Mouse (Mus musculus): Measurements from ENCODE around the gene Zcchc24. TPM values are rescaled to one million over a fixed set of nuclear protein-coding genes. Genes with fewer than 3 reads are reported as not detected.
A peak's percentile ranks its signal among the peaks of the same experiment; 100 is the strongest.
"Not testable (repeated sequence)": the region's sequence is repeated elsewhere in the genome, so short reads cannot be mapped to it uniquely, and the experiment has no call there.

Gene Zcchc24
- 32.3 and 32.5 TPM in 2 replicates for total RNA-seq (2021)
- long read RNA-seq, experiment 1, full-length matches to known transcripts, result 5 of 24 reads
- long read RNA-seq, experiment 1, partial matches to known transcripts, result 0 of 24 reads
- long read RNA-seq, experiment 1, other reads (novel, unspliced or antisense), result 19 of 24 reads
- long read RNA-seq, experiment 2, full-length matches to known transcripts, result 3 of 15 reads
- long read RNA-seq, experiment 2, partial matches to known transcripts, result 0 of 15 reads
- long read RNA-seq, experiment 2, other reads (novel, unspliced or antisense), result 12 of 15 reads

DNA sequence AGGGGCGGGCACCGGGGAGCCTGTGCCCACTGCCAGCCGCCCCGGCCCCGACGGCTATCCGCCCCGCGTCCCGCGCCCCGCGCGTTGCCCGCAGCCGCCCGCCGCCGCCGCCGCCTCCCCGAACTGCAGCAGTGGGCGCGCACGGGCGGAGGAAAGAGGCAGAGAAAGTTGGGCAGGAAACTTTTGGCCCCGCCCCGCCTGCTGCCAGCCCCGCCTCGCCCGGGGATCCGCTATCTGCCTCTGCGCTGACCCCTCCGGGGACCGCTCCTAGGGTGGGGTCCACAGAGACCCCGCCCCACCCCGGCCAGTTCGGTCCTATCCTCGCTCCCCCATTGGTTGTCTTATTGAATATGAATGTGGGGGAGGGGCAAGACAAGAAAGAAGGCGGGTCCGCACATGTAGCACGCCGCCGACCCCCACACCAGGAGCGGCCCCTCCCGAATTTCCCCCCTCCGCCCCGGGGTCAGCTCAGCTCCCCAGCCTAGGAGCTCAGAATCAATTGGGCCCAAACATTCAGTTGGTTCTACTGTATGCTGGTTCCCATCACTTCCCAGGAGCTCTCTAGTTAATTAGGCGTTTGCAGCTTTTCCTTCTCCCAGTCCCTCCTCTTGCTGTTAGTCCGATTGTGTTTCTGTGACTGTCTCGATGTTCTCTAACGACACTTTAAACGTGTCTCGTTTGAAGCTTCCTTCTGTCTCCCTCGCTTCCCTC, at the start of gene Zcchc24:
TSS of gene Zcchc24 (minus strand) at position 125 of the 711 bp plus-strand sequence.
- DNase-seq, result peak; percentile 94

DNA sequence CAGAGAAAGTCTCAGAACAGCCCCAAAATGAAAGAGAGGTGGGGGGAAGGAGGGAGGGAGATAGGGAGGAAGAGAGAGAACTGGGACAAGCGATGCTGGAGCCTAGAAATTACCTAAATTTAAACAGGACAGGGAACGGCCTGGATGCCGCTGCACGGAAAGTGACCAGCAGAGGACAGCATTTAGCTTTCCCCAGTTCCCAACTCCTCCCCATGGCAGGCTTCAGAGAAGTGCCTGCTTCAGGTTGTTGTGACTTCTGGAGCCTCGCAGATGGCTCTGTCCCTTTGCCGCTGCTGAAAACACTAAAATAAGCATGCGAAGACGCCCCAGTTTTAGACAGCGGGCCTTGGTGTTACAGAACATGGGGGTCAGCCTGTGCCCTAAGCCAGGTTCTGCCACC, 47.6 kb upstream of the Zcchc24 start:
- DNase-seq, result peak; percentile 81

DNA sequence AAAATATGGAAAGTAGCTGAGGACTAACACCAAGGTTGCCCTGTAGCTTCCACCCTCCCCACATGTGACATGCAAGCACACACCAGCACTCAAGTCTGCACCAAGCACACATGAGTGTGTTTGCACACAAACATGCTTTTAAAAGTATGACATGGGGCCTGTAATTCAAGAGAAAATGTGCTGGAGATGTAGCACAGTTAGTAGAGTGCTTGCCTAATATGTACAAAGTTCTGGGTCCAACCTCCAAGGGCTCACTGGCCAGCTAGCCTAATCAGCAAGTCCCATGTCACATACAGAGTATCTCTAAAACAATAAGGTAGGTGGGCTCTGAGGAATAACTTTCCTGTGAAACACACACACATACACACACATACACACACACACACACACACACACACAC, 45.3 kb upstream of the Zcchc24 start:
- DNase-seq, result no peak

DNA sequence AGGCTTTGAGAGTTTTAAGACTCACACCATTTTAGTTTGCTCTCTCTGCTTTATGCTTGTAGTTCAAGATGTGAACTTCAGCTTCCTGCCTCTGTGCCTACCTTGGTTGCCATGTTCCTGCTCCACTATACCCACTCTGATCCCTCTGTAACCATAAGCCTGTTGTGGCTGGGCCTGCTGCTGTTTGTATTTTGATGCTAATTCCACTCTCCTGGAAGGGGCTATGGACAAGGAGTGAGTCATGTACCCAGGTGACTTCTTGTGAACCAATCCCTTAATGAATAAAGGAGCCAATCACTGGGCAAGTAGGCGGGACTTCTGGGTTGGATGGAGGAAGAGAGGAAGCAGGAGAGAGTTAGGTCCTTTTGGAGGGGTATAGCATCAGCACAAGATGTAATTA, 42.2 kb upstream of the Zcchc24 start:
- not testable (repeated sequence) for DNase-seq

DNA sequence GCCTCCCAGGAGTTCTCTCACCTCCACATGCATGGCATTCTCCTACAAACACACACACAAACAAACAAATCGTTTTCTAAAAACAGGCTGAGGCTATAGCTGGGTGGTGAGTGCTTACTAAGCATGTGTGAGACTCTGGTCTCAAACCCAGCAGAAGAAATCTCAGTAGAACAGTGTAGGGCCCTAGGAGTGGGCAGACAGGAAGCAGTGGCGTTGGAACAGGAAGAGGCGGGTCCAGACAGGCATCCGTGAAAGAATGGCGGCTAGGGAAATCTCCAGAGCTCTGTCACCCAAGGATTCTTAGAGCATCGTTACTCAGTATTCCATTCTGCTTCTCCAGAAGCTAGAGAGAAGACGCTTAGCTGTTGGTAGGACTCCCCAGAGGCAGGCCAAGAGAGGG, 37.7 kb upstream of the Zcchc24 start:
- no peak for DNase-seq

DNA sequence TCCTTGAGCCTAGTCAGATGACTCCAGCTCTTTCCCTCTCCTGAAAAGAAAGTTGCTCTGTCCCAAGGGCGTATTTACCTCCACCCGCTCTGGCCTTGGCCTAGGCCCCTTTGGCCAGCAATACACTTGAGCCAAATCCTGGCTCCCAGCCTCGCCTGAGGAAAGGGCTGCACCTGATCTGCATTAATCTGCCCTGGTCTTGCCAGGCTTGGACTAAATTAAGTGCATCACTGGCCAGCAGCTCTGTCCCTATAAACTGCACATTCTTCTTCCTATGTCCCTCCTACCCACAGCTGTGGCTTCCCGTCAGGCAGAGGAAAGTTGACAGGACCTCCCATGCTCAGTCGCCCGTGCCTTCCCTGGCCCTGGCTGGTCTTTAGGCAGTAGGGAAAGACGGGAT, 37.0 kb upstream of the Zcchc24 start:
- peak; percentile 69 for DNase-seq

DNA sequence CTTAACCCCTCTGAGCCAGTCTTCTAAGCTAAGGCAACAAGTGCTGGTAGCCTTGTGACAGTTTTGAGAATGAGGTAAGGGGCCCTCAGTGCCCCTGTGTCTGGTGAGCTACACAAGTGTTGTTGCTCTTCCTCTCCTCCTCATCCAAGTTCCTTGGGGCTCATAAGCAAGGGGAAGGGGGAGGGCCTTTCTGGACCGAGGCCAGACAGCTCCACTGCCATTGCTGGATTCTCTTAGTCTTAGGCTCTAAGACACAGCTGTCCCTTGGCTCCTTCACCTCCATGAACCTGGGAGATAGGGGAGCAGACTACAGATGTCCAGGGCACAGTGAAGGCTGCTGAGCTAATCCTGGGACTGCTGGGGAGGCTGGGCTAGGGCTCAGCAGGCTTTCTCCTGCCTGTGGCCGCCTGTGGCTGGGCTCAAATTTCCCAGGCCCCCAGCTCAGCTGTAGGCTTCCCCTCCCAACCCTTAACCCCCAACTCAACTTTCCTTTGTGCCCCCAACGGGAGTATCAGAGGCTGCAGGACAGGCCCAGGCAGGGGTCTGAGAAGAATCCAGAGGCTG, 34.5 kb upstream of the Zcchc24 start:
- DNase-seq, result no peak

DNA sequence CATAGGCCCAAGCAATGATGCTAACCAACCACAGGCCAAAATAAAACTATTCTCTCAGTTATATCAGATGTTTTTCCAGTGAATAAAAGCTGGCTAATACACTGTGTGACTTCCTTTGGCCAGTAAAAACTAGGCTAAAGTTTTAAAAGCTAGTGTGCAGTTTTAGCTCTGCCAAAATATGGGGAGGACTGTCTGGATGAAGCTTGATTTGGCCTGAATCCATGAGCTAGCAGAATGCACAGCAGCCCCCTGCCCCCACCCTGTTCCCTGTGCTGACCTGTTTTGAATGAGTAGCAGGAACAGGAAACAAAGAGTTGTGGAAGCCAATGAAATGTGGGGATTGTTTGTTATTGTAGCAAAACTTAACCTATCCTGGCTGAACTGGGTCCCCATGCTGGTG, 33.7 kb upstream of the Zcchc24 start:
- no peak for DNase-seq

DNA sequence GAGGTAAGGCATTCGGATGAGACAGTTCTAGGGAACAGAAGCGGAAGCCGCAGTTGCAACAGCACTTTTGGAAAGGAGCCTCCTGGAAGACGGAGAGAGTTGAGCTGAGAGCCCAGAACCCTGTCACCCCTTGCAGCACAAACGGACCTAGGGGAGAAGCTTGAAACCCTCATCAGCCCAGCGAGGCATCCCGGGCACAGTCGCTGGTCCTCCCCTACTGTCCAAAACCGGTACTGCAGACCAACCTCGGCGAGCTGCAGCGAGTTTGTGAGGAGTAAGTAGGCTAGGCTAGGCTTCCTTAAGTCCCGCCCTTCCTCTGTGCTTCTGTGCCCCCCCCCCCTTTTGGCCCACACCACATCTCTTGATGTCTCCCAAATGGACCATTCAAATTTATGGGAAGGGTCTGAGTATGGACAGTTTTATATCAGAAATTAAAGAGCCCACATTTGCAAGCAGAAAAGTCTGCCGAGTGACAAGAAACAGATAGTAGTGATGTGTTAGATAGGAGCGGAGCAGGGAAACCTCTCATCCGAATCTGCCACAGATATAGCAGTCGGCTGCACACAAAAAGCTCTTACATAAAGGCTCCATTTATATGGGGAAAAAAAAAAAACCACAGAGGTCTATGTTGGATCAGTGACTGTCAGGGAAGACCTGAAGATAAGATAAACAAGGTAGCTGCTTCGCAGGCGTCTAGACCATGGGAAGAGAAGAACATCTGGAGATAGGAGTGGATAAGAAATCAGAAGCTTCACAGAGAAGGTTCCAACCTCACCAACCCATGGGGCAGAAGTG, 31.5 kb upstream of the Zcchc24 start:
- peak; percentile 90 for DNase-seq

DNA sequence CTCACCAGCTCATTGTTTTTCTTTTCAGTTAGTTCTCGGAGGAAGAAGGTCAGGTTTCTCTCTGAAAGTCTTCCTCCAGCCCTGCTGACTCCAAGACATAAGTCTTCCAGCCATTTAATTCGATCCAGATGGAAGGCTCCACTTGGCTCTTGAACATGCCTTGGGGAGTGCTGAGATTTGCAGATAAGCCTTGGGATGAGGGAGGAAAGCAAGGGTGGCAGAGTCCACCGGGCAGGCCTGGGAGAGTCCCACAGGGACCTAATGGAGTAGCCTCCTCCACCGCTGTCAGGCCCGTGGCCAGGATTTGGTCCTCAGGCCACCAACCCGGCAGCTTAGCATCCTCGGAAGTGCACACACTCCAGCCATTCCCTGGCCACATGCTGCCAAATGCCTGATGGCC, 27.8 kb upstream of the Zcchc24 start:
- no peak for DNase-seq

DNA sequence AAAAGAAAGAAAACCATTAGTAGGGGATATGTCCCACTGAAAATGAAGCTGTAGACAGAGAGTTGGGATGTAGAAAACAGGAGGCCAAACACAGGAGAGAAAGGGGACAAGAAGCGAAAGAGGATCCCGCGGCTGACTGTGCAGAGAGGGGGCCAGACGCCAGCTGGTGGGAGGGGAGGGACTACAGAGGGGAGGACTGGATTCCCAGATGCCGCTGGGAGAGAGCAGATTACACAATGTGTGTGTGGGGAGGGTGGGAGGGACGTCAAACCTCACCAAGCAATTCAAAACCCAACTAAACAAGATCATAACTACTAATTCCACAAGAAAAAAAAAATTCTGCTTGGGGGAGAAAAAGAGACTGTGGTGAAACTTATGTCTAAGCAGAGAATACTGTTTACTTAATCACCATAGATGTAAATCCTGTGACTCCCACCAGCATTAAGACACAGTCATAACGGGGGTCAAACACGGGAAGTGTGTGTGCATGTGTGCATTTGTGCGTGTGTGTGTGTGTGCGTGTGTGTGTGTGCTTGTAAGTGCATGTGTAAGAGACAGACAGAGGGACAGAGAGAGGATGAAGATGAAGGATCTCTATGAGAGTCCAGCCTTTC, 26.8 kb upstream of the Zcchc24 start:
- peak; percentile 68 for DNase-seq

DNA sequence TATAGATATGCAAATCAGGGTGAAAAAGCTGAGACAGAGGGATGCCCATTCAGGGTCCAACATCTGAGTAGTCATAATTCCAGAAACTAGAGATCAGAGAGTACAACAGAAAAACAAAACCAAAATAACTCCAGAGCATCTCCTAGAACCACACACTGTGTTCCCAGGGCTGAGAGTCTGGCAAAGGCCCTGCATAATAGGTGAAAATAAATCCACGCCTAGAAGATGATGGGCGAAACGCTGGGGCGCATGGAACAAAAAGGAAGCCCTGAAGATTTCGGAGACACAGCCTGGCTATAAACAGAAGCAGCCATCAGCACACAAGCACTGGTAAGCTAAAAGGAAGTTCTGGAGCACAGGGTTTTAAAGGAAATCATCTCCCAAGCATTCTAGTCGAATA, 26.2 kb upstream of the Zcchc24 start:
- DNase-seq, result no peak

DNA sequence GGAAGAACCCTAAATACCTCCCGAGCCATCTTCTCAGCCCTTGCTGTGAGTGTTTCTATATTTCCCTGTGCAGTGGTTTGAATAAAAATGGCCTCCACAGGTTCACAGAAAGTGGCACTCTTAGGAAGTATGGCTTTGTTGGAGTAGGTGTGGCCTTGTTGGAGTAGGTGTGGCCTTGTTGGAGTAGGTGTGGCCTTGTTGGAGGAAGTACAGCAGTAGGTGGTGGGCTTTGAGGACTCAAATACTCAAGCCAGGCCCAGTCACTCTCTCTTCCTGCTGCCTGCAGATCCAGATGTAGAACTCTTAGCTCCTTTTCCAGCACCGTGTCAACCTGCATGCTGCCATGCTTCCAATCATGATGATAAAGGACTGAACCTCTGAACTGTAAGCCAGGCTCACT, 25.5 kb upstream of the Zcchc24 start:
- no peak for DNase-seq

DNA sequence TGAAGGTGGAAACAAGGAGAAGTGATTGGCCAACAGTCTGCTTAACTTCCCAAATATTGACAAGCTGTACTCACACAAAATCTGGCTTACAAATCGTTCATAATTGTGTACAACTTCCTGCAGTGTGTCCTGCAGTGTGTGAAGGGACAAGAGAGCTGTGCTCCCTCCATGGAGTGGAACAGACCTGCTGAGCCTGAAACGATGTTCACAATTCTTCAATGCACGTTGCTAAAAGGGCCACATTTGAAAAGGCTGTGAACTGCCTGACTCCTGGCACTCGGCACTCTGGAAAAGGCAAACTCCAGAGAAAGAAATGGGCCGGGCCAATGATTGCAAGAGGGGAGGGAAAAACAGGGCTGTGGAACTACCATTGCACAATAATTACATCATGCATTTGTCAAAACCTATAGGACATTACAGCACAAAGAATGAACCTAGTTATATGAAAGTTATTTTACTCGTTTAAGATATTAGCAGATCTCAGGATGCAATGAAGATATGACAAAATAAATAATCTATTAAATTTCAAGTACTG, 22.0 kb upstream of the Zcchc24 start:
- DNase-seq, result no peak

DNA sequence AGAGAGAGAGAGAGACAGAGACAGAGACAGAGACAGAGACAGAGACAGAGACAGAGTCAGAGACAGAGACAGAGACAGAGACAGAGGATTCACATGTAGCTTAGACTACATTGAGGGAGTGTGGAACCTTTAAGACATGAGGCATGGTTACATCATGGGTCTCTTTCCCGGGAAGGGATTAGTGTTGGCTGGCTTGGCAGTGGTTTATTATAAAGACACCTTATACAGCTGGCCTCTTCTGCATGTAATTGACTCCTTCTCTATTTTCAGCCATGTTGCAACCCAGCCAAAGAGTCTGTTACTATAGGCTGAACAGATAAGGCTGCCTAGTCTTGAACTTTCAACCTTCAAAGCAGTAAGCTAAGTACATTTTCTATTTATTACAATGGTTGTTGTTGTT, 21.1 kb upstream of the Zcchc24 start:
- DNase-seq, result no peak

DNA sequence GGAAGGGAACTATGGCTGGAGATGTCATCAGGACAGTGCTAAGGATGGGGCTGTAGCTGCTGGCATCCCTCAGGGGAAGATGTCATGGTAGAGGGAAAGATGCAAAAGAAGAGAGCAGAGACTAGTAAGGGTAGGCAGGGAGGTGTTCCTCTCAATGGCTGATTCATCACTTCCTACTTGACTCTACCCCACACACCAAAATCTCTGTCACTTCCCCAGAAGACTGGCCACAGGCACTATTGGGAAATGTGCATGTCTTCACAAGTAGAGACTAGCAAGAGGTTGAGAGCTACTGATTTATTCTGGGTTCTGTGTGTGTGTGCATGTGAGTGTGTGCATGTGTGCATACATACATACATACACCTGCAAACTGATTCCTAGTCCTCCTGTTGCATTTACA, 20.4 kb upstream of the Zcchc24 start:
- DNase-seq, result no peak

DNA sequence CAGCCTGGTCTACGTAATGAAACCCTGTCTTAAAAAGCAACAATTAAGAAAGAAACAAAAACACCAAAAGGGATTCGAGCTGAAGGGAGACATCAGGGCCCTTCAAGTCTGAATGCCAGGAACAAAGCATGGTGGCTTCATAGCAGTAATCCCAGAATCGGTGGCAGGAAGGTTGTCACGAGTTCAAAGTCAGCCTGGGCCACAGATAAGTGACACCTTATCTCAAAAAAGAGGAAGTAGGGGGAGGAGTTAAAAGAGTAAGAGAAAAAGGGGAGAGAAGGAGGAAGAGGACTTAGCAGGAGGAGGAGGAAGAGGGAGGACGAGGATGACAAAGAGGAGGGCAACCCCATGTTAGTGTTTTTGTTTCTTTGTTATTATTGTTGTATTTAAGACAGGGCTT, 19.4 kb upstream of the Zcchc24 start:
- no peak for DNase-seq

DNA sequence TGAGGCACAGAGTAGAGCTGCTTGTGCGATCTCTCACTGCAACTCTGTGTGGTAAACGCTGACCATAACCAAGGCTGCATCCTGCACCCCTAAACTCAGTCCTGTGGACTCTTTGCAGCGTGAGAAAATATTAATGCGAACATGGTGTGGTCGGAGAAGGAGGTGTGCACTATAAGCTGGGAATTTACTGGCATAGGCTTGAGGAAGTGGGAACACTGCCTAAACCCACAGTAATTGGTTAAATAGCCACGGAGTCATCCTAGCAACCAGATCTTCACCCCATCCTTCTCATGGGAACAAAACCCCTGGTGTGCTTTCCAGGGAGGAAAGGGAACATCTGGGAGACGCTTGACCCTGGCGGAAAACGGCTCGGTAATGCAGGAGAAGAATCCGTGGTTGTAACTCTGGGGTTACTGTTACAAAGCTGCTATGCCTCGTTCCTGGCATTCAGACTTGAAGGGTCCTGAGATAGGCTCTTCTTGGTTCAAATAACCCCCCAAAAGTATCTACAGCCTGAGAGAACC, 18.6 kb upstream of the Zcchc24 start:
- no peak for DNase-seq

DNA sequence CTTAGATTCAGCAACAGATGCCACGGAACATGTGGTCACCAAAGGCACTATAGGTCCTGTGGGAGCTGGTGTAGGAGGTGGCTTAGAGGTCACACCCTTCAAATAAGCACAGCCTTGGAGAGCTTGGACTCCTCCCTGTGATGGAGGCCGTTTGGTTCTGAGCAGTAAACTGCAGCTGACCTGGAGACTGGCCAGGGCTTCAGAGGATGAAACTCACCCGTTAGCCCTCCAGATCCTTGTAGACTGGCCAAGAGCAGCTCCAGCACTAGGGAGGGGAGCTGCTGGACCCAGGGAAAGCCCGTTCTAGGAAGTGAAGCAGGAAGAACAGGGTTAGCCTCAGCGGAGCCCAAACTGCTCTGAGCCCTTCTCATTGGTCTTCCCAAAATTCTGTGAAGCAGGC, 18.1 kb upstream of the Zcchc24 start:
- peak; percentile 41 for DNase-seq

DNA sequence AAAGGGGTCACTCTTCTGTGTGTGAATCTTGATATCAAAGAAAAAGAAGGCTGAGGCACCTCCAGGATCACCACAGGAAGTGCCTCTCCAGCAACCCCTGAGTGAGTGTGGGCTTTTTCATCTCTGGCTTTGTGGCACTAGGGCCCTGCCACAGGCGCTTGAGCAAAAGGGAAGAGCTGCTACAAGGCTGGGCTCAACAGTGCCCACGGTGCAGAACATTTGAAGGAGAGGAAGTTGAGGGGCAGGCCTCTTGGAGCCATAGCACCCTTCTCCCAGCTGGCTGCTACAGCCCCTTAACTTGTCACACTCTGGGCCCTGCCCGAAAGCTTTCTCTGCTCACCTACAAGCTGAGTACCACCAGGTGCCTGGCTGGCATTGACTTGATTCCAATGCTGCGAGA, 16.4 kb upstream of the Zcchc24 start:
- no peak for DNase-seq

DNA sequence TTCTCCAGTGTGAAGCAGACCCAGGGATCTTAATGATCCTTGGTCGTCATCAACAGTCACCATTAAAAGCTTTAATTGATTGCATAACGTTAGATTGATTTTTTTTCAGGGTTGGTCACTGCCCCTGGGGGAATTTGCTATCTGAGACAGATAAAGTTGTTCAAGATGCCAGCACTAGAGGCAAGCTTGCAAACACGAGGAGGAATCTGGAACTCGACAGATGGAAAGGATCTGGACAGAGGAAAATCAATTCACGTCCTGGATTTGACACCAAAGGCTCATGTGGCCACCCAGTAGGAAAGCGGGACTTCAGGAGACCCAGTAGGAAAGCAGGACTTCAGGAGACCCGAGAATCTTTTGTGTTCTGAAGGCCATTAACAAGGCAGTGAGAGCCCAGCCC, 14.4 kb upstream of the Zcchc24 start:
- DNase-seq, result no peak

DNA sequence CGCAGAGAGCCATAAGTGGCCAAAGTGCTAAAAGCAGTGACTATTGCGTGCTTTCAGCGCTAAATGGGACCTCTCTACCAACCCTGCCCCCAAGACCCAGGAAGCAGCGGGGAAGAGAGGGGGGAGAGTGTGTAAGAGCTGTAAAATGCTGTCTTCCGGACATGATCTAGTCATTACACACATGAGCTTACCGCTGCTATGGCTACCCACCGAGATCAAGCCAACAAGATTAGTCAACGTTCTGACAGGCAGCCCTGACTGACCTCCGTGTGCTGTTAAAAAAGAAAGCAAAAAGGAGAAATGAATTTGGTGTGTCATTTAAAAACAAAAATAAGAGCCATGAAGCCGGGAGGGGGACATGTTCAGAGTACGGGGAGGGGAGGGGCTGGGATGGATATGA, 11.8 kb upstream of the Zcchc24 start:
- DNase-seq, result peak; percentile 35

Measured in adrenal gland, postnatal 14 days (tissue).